Mouse (Mus musculus): ENCODE measurements around the gene C1galt1.
A peak's percentile ranks its signal among the peaks of the same experiment; 100 is the strongest.

The C1galt1 gene

GRCm38 (mm10) chr6:7844802-7845679 lies at the start of gene C1galt1:
Gene C1galt1 (plus strand): TSS chr6:7844842.
- no peak for DNase-seq

GRCm38 (mm10) chr6:7799969-7800368 lies 44.7 kb upstream of the C1galt1 start:
- no peak for DNase-seq

GRCm38 (mm10) chr6:7803765-7804542 lies 40.7 kb upstream of the C1galt1 start:
- no peak for DNase-seq

GRCm38 (mm10) chr6:7814146-7814545 lies 30.5 kb upstream of the C1galt1 start:
- DNase-seq = no peak

GRCm38 (mm10) chr6:7816233-7816632 lies 28.4 kb upstream of the C1galt1 start:
- no peak for DNase-seq

- no peak for DNase-seq
Observed at GRCm38 (mm10) chr6:7822688-7823087, 22.0 kb upstream of the C1galt1 start.

- no peak for DNase-seq
Observed at GRCm38 (mm10) chr6:7830793-7831192, 13.8 kb upstream of the C1galt1 start.

GRCm38 (mm10) chr6:7832564-7833175 lies 12.0 kb upstream of the C1galt1 start:
- no peak for DNase-seq

GRCm38 (mm10) chr6:7843726-7844411 lies 773 bp upstream of the C1galt1 start:
- DNase-seq = peak; percentile 10

GRCm38 (mm10) chr6:7844412-7844801 lies 235 bp upstream of the C1galt1 start:
- DNase-seq = peak; percentile 95

- no peak for DNase-seq
Observed at GRCm38 (mm10) chr6:7845680-7846017, 1.0 kb downstream of the C1galt1 start.

GRCm38 (mm10) chr6:7846726-7847439 lies 2.2 kb downstream of the C1galt1 start:
- no peak for DNase-seq

GRCm38 (mm10) chr6:7847890-7848508 lies 3.4 kb downstream of the C1galt1 start:
- DNase-seq = no peak

GRCm38 (mm10) chr6:7848714-7849113 lies 4.1 kb downstream of the C1galt1 start:
- no peak for DNase-seq

GRCm38 (mm10) chr6:7851036-7851435 lies 6.4 kb downstream of the C1galt1 start:
- no peak for DNase-seq

GRCm38 (mm10) chr6:7852919-7853318 lies 8.3 kb downstream of the C1galt1 start:
- DNase-seq = no peak

- DNase-seq = no peak
Observed at GRCm38 (mm10) chr6:7853461-7853860, 8.8 kb downstream of the C1galt1 start.

GRCm38 (mm10) chr6:7856682-7857290 lies 12.1 kb downstream of the C1galt1 start:
- no peak for DNase-seq

- no peak for DNase-seq
Observed at GRCm38 (mm10) chr6:7857356-7858247, 13.0 kb downstream of the C1galt1 start.

GRCm38 (mm10) chr6:7858586-7858985 lies 13.9 kb downstream of the C1galt1 start:
- DNase-seq = no peak
